Mouse (Mus musculus): ENCODE results near the gene Olfr456. TPM values are rescaled to one million over a fixed set of nuclear protein-coding genes. Genes with fewer than 3 reads are reported as not detected.
"Not testable (repeated sequence)": the region's sequence is repeated elsewhere in the genome, so short reads cannot be mapped to it uniquely, and the experiment has no call there.

Olfr456 gene
- polyA plus RNA-seq (2015; fragmentation: Nextera tagmentation; extraction: Ambion mirVana), result not detected in 2 replicates

- 82% methylated on average over 1 of the region's 1 CpGs for WGBS
- no peak for ATAC-seq (ENCODE audit: low FRiP score)
- Histone ChIP-seq H3K4me3 (no peak within 1 kb of the TSS), H3K4me2 (no peak within 1 kb of the TSS), H3K27me3 (no peaks in the 10 kb centered on the region), H3K36me3 (no peaks in the 10 kb centered on the region), H3K4me1 (replicated peaks) (no peaks in the 10 kb centered on the region), H3K9me3 (no peaks in the 10 kb centered on the region), H3K9ac (no peak within 1 kb of the TSS), H3K27ac (no peak within 1 kb of the TSS)
These were observed at the start of gene Olfr456 for GRCm38 (mm10) chr6:42487114-42487513. Gene Olfr456 (minus strand): TSS chr6:42487214.

GRCm38 (mm10) chr6:42513461-42513860, 26.4 kb upstream of the Olfr456 start:
- no peak overlapping the region for H3K27ac ChIP-seq
- no peaks in the 10 kb centered on the region for H3K27me3 ChIP-seq
- H3K4me2 ChIP-seq, result no peak overlapping the region
- no peak for ATAC-seq (ENCODE audit: low FRiP score)
- WGBS, result 83% methylated on average over 1 of the region's 1 CpGs
- no peak overlapping the region for H3K9ac ChIP-seq
- no peaks in the 10 kb centered on the region for H3K36me3 ChIP-seq
- no peak overlapping the region for H3K4me3 ChIP-seq
- no peaks in the 10 kb centered on the region for H3K4me1 ChIP-seq (replicated peaks)
- H3K9me3 ChIP-seq, result no peaks in the 10 kb centered on the region

GRCm38 (mm10) chr6:42509311-42509710, 22.3 kb upstream of the Olfr456 start:
- Histone ChIP-seq H3K36me3 (no peaks in the 10 kb centered on the region), H3K27me3 (no peaks in the 10 kb centered on the region)

GRCm38 (mm10) chr6:42503478-42503877, 16.5 kb upstream of the Olfr456 start:
- Histone ChIP-seq H3K9me3 (no peaks in the 10 kb centered on the region), H3K27me3 (no peaks in the 10 kb centered on the region), H3K4me3 (no peak overlapping the region), H3K4me2 (no peak overlapping the region), H3K27ac (no peak overlapping the region), H3K4me1 (replicated peaks) (no peaks in the 10 kb centered on the region), H3K9ac (no peak overlapping the region), H3K36me3 (no peaks in the 10 kb centered on the region)
- ATAC-seq (ENCODE audit: low FRiP score), result no peak
- WGBS, result 86% methylated on average over 2 of the region's 2 CpGs

More at GRCm38 (mm10) chr6:42509311-42509710, 22.3 kb upstream of the Olfr456 start:
- Histone ChIP-seq H3K4me2 (no peak overlapping the region), H3K9ac (no peak overlapping the region), H3K9me3 (no peaks in the 10 kb centered on the region), H3K27ac (no peak overlapping the region), H3K4me1 (replicated peaks) (no peaks in the 10 kb centered on the region), H3K4me3 (no peak overlapping the region)
- ATAC-seq (ENCODE audit: low FRiP score), result no peak

- H3K9me3 ChIP-seq, result no peaks in the 10 kb centered on the region
- H3K36me3 ChIP-seq, result no peaks in the 10 kb centered on the region
- no peaks in the 10 kb centered on the region for H3K4me1 ChIP-seq (replicated peaks)
- no peak overlapping the region for H3K4me3 ChIP-seq
- H3K9ac ChIP-seq, result no peak overlapping the region
- H3K27me3 ChIP-seq, result no peaks in the 10 kb centered on the region
- ATAC-seq (ENCODE audit: low FRiP score), result no peak
- no peak overlapping the region for H3K27ac ChIP-seq
- 83% methylated on average over 1 of the region's 1 CpGs for WGBS
- no peak overlapping the region for H3K4me2 ChIP-seq
These were observed 2.7 kb upstream of the Olfr456 start for GRCm38 (mm10) chr6:42489731-42490130.

GRCm38 (mm10) chr6:42484633-42485032, 2.4 kb downstream of the Olfr456 start:
- ATAC-seq (ENCODE audit: low FRiP score), result no peak
- no peaks in the 10 kb centered on the region for H3K4me1 ChIP-seq (replicated peaks)
- no peak overlapping the region for H3K9ac ChIP-seq
- no peaks in the 10 kb centered on the region for H3K27me3 ChIP-seq
- H3K4me2 ChIP-seq, result no peak overlapping the region
- no peak overlapping the region for H3K27ac ChIP-seq
- H3K9me3 ChIP-seq, result no peaks in the 10 kb centered on the region
- H3K4me3 ChIP-seq, result no peak overlapping the region
- H3K36me3 ChIP-seq, result no peaks in the 10 kb centered on the region

GRCm38 (mm10) chr6:42476235-42476634, 10.8 kb downstream of the Olfr456 start, which contains the start of gene Olfr457:
Gene Olfr457 (minus strand): TSS chr6:42476335.
- Histone ChIP-seq H3K27ac (no peak within 1 kb of the TSS), H3K4me3 (no peak within 1 kb of the TSS), H3K4me1 (replicated peaks) (no peaks in the 10 kb centered on the region), H3K27me3 (no peaks in the 10 kb centered on the region), H3K9me3 (no peaks in the 10 kb centered on the region), H3K9ac (no peak within 1 kb of the TSS), H3K36me3 (no peaks in the 10 kb centered on the region), H3K4me2 (no peak within 1 kb of the TSS)
- ATAC-seq (ENCODE audit: low FRiP score), result no peak
- WGBS, result 80% methylated on average over 1 of the region's 1 CpGs

GRCm38 (mm10) chr6:42471298-42471697, 15.7 kb downstream of the Olfr456 start:
- H3K27me3 ChIP-seq; H3K9ac ChIP-seq; H3K36me3 ChIP-seq; H3K4me3 ChIP-seq; H3K27ac ChIP-seq; H3K4me2 ChIP-seq; ATAC-seq (ENCODE audit: low FRiP score); H3K9me3 ChIP-seq; H3K4me1 ChIP-seq (replicated peaks): not testable (repeated sequence)
- 94% methylated on average over 4 of the region's 4 CpGs for WGBS

GRCm38 (mm10) chr6:42470542-42470941, 16.5 kb downstream of the Olfr456 start:
- WGBS, result 88% methylated on average over 4 of the region's 4 CpGs

GRCm38 (mm10) chr6:42465096-42465495, 21.9 kb downstream of the Olfr456 start, which contains the start of gene Olfr458:
Gene Olfr458 (minus strand): TSS chr6:42465196.
- H3K9ac ChIP-seq, result no peak within 1 kb of the TSS
- no peak within 1 kb of the TSS for H3K4me3 ChIP-seq
- no peak for ATAC-seq (ENCODE audit: low FRiP score)
- WGBS, result 78% methylated on average over 1 of the region's 1 CpGs
- H3K27me3 ChIP-seq, result no peaks in the 10 kb centered on the region
- no peak within 1 kb of the TSS for H3K27ac ChIP-seq
- no peaks in the 10 kb centered on the region for H3K36me3 ChIP-seq
- H3K4me2 ChIP-seq, result no peak within 1 kb of the TSS
- H3K4me1 ChIP-seq (replicated peaks), result no peaks in the 10 kb centered on the region
- H3K9me3 ChIP-seq, result no peaks in the 10 kb centered on the region

More at GRCm38 (mm10) chr6:42470542-42470941, 16.5 kb downstream of the Olfr456 start:
- Histone ChIP-seq H3K36me3 (no peaks in the 10 kb centered on the region), H3K4me1 (replicated peaks) (no peaks in the 10 kb centered on the region), H3K4me2 (no peak overlapping the region), H3K9ac (no peak overlapping the region), H3K4me3 (no peak overlapping the region), H3K27me3 (no peaks in the 10 kb centered on the region), H3K27ac (no peak overlapping the region), H3K9me3 (no peaks in the 10 kb centered on the region)
- no peak for ATAC-seq (ENCODE audit: low FRiP score)

- 78% methylated on average over 2 of the region's 2 CpGs for WGBS
- Histone ChIP-seq H3K4me1 (replicated peaks) (no peaks in the 10 kb centered on the region), H3K27me3 (no peaks in the 10 kb centered on the region), H3K9ac (no peak overlapping the region), H3K27ac (no peak overlapping the region), H3K4me3 (no peak overlapping the region), H3K9me3 (no peaks in the 10 kb centered on the region), H3K4me2 (no peak overlapping the region), H3K36me3 (no peaks in the 10 kb centered on the region)
- no peak for ATAC-seq (ENCODE audit: low FRiP score)
These were observed 39.6 kb downstream of the Olfr456 start for GRCm38 (mm10) chr6:42447381-42447780.

GRCm38 (mm10) chr6:42444491-42444890, 42.5 kb downstream of the Olfr456 start:
- 78% methylated on average over 2 of the region's 2 CpGs for WGBS
- H3K4me3 ChIP-seq, result no peak overlapping the region
- no peaks in the 10 kb centered on the region for H3K36me3 ChIP-seq
- no peaks in the 10 kb centered on the region for H3K9me3 ChIP-seq
- no peak for ATAC-seq (ENCODE audit: low FRiP score)
- H3K4me1 ChIP-seq (replicated peaks), result no peaks in the 10 kb centered on the region
- no peaks in the 10 kb centered on the region for H3K27me3 ChIP-seq
- no peak overlapping the region for H3K4me2 ChIP-seq
- H3K9ac ChIP-seq, result no peak overlapping the region
- H3K27ac ChIP-seq, result no peak overlapping the region

- Histone ChIP-seq H3K36me3 (no peaks in the 10 kb centered on the region), H3K4me1 (replicated peaks) (no peaks in the 10 kb centered on the region), H3K9ac (no peak overlapping the region), H3K4me3 (no peak overlapping the region), H3K27me3 (no peaks in the 10 kb centered on the region), H3K4me2 (no peak overlapping the region), H3K9me3 (no peaks in the 10 kb centered on the region), H3K27ac (no peak overlapping the region)
- WGBS, result 83% methylated on average over 2 of the region's 2 CpGs
- no peak for ATAC-seq (ENCODE audit: low FRiP score)
These were observed 45.6 kb downstream of the Olfr456 start for GRCm38 (mm10) chr6:42441395-42441794.
